Mouse (Mus musculus) midbrain, postnatal 0 days (tissue): Measurements from ENCODE around the gene Klf1. TPM values are rescaled to one million over a fixed set of nuclear protein-coding genes. Genes with fewer than 3 reads are reported as not detected.

Experiments
- ATAC-seq: fragments of 200-750 bp; cut with Nextera tagmentation; 2 replicates; pipeline ENCODE4 v1.8.0; 2017; ENCODE audit warnings: moderate number of reproducible peaks, mild to moderate bottlenecking, moderate TSS enrichment, moderate library complexity; ENCODE audit not compliant: low FRiP score
- DNase-seq: peaks from one replicate; pipeline ENCODE4 v3.0.0-alpha.2; 2015; ENCODE audit warnings: low spot score
- H3K27ac ChIP-seq: fragments of 300-500 bp; sonication (generic); 2 replicates; pipeline ENCODE4 v1.5.1; 2014; ENCODE audit warnings: low read depth, mild to moderate bottlenecking, low read length, mixed read lengths
- H3K27me3 ChIP-seq: fragments of 300-500 bp; sonication (generic); 2 replicates; pipeline ENCODE4 v1.6.1; 2014; ENCODE audit warnings: low read length, control low read depth, mixed read lengths; ENCODE audit not compliant: insufficient read depth
- H3K36me3 ChIP-seq: fragments of 300-500 bp; sonication (generic); 2 replicates; pipeline ENCODE4 v1.6.1; 2014; ENCODE audit warnings: low read length, control low read depth, mixed read lengths; ENCODE audit not compliant: insufficient read depth
- H3K4me1 ChIP-seq: fragments of 300-500 bp; sonication (generic); 2 replicates; pipeline ENCODE4 v1.6.1; 2014; ENCODE audit warnings: mild to moderate bottlenecking, control low read depth, antibody characterized with exemption, low read length, mixed read lengths; ENCODE audit not compliant: insufficient read depth
- H3K4me2 ChIP-seq: fragments of 300-500 bp; sonication (generic); 2 replicates; pipeline ENCODE4 v1.6.1; 2014; ENCODE audit warnings: low read depth, mild to moderate bottlenecking, low read length, mixed read lengths; ENCODE audit not compliant: poor library complexity, severe bottlenecking
- H3K4me3 ChIP-seq: fragments of 300-500 bp; sonication (generic); 2 replicates; pipeline ENCODE4 v1.5.1; 2014; ENCODE audit warnings: low read depth, mild to moderate bottlenecking, low read length, moderate library complexity
- H3K9ac ChIP-seq: fragments of 300-500 bp; sonication (generic); replicated peaks from 2 replicates; pipeline ENCODE4 v1.6.1; 2014; ENCODE audit warnings: mild to moderate bottlenecking, low read length, moderate library complexity, mixed read lengths; ENCODE audit not compliant: poor library complexity, severe bottlenecking
- H3K9me3 ChIP-seq: fragments of 300-500 bp; sonication (generic); 2 replicates; pipeline ENCODE4 v1.6.1; 2016; ENCODE audit warnings: low read length, control low read depth
- CTCF ChIP-seq: IDR thresholded peaks from 2 replicates; pipeline ENCODE4 v1.5.1; 2016; ENCODE audit warnings: antibody characterized with exemption, mild to moderate bottlenecking
- WGBS: fragments of 180-500 bp; shearing (Covaris S2); extraction: QIAGEN DNeasy Blood & Tissue Kit; methylation state at CpG from one replicate; pipeline ENCODE4 v1.1.7; 2014; 5-methylcytosine and 5-hydroxymethylcytosine counted together
- polyA plus RNA-seq: library from polyadenylated mRNA; unstranded; fragments of >200 nt; fragmentation: Nextera tagmentation; extraction: Ambion mirVana; gene quantifications from 2 replicates; pipeline ENCODE4 v1.2.1, GENCODE M21; 2015
- total RNA-seq: library from RNA; depleted of rRNA; stranded (reverse); fragments of >200 nt; gene quantifications from 2 replicates; pipeline ENCODE4 v1.2.3, GENCODE M21; 2014

Gene Klf1
- total and polyA plus RNA-seq, 2 experiments from 2014 or later, result 0.52 TPM; not detected in 1

GRCm38 (mm10) chr8:84909162-84909767, 7.5 kb downstream of the Klf1 start:
- H3K27ac ChIP-seq, result 0 out of 2 replicates have a peak overlapping the region, but pooled peaks have one; percentile 32
- DNase-seq (no peak), ATAC-seq (no peak)
- H3K4me1 ChIP-seq, result no peaks in the 10 kb centered on the region
- no peak for TF ChIP-seq CTCF
- H3K4me3 ChIP-seq, result peak overlapping the region; percentile 29
- no peaks in the 10 kb centered on the region; the same call in 1 of the 2 replicates for H3K27me3 ChIP-seq
- H3K9ac ChIP-seq, result peak overlapping the region; percentile 39
- no peaks in the 10 kb centered on the region for H3K9me3 ChIP-seq
- 48% methylated on average over 20 of the region's 20 CpGs for WGBS
- H3K36me3 ChIP-seq, result peaks cover 38% of the 10 kb centered on the region
- H3K4me2 ChIP-seq, result peak overlapping the region; percentile 45

- H3K9ac ChIP-seq, result no peak overlapping the region
- H3K9me3 ChIP-seq, result no peaks in the 10 kb centered on the region
- peaks cover 38% of the 10 kb centered on the region for H3K36me3 ChIP-seq
- no peak for DNase-seq
- H3K27ac ChIP-seq, result no peak overlapping the region
- WGBS, result 89% methylated on average over 5 of the region's 5 CpGs
- H3K27me3 ChIP-seq, result no peaks in the 10 kb centered on the region; the same call in 1 of the 2 replicates
- H3K4me1 ChIP-seq, result no peaks in the 10 kb centered on the region
- H3K4me2 ChIP-seq, result no peak overlapping the region
- TF ChIP-seq CTCF, result no peak
- H3K4me3 ChIP-seq, result no peak overlapping the region
- no peak for ATAC-seq
Observed at GRCm38 (mm10) chr8:84909949-84910348, 8.2 kb downstream of the Klf1 start.

GRCm38 (mm10) chr8:84910551-84910950, 8.8 kb downstream of the Klf1 start:
- DNase-seq, result no peak
- no peak for ATAC-seq

GRCm38 (mm10) chr8:84911854-84912253, 10.1 kb downstream of the Klf1 start:
- ATAC-seq, result no peak
- H3K4me2 ChIP-seq, result no peak overlapping the region
- no peak for DNase-seq
- H3K9me3 ChIP-seq, result no peaks in the 10 kb centered on the region
- H3K4me3 ChIP-seq, result no peak overlapping the region
- no peaks in the 10 kb centered on the region; the same call in 1 of the 2 replicates for H3K27me3 ChIP-seq
- no peak for TF ChIP-seq CTCF
- H3K4me1 ChIP-seq, result no peaks in the 10 kb centered on the region
- WGBS, result 88% methylated on average over 9 of the region's 9 CpGs
- H3K36me3 ChIP-seq, result peaks cover 53% of the 10 kb centered on the region
- H3K27ac ChIP-seq, result no peak overlapping the region
- no peak overlapping the region for H3K9ac ChIP-seq

More at GRCm38 (mm10) chr8:84910551-84910950, 8.8 kb downstream of the Klf1 start:
- Histone ChIP-seq H3K4me1 (no peaks in the 10 kb centered on the region), H3K27me3 (no peaks in the 10 kb centered on the region; the same call in 1 of the 2 replicates), H3K36me3 (peaks cover 44% of the 10 kb centered on the region), H3K9me3 (no peaks in the 10 kb centered on the region), H3K4me2 (no peak overlapping the region), H3K9ac (no peak overlapping the region), H3K4me3 (no peak overlapping the region), H3K27ac (no peak overlapping the region)
- WGBS, result 89% methylated on average over 6 of the region's 6 CpGs
- no peak for TF ChIP-seq CTCF

- no peaks in the 10 kb centered on the region; the same call in 1 of the 2 replicates for H3K27me3 ChIP-seq
- TF ChIP-seq CTCF, result no peak
- ATAC-seq (no peak), DNase-seq (no peak)
- H3K9ac ChIP-seq, result no peak overlapping the region
- H3K4me2 ChIP-seq, result peak overlapping the region; percentile 39; the same call in 1 of the 2 replicates
- H3K27ac ChIP-seq, result no peak overlapping the region
- no peaks in the 10 kb centered on the region for H3K9me3 ChIP-seq
- H3K4me1 ChIP-seq, result no peaks in the 10 kb centered on the region
- WGBS, result 36% methylated on average over 27 of the region's 27 CpGs
- H3K4me3 ChIP-seq, result no peak overlapping the region
- peaks cover 55% of the 10 kb centered on the region for H3K36me3 ChIP-seq
Observed at GRCm38 (mm10) chr8:84912391-84912790, 10.7 kb downstream of the Klf1 start.

GRCm38 (mm10) chr8:84912895-84913501, 11.3 kb downstream of the Klf1 start:
- 11% methylated on average over 55 of the region's 55 CpGs for WGBS
- H3K9me3 ChIP-seq, result no peaks in the 10 kb centered on the region
- peaks cover 62% of the 10 kb centered on the region for H3K36me3 ChIP-seq
- H3K27ac ChIP-seq, result no peak overlapping the region
- peak overlapping the region; percentile 10; the same call in 1 of the 2 replicates for H3K4me3 ChIP-seq
- DNase-seq, result peak; percentile 53
- peak overlapping the region; percentile 39 for H3K4me2 ChIP-seq
- ATAC-seq, result no peak
- no peaks in the 10 kb centered on the region; the same call in 1 of the 2 replicates for H3K27me3 ChIP-seq
- no peak for TF ChIP-seq CTCF
- H3K4me1 ChIP-seq, result no peaks in the 10 kb centered on the region
- H3K9ac ChIP-seq, result no peak overlapping the region
